Mouse (Mus musculus) c-Kit-positive CD71-negative TER-119-negative erythroid progenitor cells, embryonic 14.5 days (primary cell): ENCODE measurements at regions not wholly inside any gene's neighbourhood (a gene's known extent, or its start where the extent isn't known, plus 50 kb on each side); places are given as distances from the start of the nearest gene placed in this dataset.
"Not testable (repeated sequence)": the region's sequence is repeated elsewhere in the genome, so short reads cannot be mapped to it uniquely, and the experiment has no call there.

Experiments
- DNase-seq: peaks from one replicate; pipeline ENCODE4 v3.0.0-alpha.2; 2013; ENCODE audit warnings: low read depth

DNA sequence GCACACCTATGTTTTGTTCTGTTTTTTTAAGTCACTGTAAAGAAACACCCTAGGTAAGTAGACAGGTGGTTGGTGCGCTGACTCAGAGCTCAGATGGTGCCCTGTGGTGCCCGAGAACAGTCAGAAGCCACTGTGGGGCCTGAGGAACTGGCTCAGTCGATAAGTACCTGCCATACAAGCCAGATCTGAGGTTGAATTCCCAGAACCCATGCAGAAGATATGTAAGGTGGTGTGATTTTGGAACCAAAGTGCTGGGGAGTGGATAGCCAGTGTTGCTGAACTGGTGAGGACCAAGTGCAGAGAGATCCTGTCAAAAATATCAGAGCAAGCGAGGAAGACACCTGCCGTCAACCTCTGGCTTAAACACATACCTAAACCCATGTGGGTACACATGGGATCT lies 65.4 kb downstream of the Chst1 start:
- no peak for DNase-seq

DNA sequence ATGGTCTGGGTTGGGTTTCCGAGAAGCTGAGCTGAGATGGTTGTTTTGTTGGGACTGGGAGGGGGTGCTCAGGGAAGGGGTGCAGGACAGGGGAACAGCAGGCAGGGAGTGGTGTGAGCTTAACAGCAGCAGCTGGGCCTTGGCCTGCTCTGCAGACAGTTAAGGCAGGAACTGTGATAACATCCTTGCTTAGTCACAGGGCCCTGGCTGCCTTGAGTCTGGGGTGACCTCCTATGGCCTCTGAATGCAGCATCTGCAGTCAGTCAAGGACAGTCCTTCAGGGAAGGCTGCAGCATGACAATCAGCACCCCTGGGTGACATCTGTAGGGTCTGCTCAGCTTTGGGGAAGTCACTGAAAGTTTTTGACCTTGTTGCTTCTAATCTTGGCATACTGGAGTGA lies 67.7 kb downstream of the Chst1 start:
- no peak for DNase-seq

DNA sequence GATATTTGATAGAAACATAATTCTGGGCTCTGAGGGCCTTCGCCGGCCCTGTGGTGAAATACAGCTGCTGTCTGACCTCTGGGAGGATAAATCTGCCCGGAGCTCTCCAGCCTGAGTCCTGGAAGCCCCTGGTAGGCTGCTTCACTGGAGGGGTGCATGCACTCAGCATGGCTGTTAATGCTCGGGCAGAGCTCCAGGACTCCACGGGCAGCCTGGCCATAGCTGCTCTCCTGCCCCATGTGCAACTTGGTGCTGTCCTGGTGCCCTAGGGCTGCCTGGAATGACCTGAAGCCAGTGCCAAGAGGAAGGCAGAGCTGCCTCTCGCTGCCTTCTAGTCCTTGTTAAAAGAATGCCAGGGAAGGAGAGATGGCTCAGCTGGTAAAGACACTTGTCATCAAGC lies 68.2 kb downstream of the Chst1 start:
- DNase-seq, result no peak

DNA sequence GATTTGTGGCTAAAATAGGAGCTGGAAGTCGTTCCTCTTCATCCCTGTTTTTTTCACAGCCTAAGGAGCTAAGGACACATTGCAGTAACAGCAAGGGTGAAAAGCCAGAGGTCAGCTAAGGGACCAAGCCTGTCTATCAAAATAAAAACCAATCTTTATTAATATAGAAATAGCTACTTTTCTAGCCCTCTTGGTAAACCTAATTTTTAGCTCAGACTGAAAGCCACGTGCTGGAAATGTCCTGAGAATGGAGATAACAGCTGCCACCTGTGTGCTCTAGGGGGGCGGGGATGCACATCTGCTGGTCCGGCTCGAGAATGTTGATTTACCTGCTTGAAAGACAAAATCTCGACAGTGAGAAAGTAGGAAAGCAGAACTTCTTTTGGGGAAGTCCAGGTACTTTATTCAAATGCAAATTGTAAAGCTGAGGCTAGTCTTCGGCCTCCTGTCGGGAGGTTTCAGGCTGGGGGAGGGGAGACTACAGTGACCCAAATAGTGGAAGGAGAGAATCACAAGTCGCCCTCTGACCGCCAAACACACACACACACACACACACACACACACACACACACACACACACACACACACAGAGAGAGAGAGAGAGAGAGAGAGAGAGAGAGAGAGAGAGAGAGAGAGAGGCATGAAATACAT lies 70.0 kb downstream of the Chst1 start:
- not testable (repeated sequence) for DNase-seq

DNA sequence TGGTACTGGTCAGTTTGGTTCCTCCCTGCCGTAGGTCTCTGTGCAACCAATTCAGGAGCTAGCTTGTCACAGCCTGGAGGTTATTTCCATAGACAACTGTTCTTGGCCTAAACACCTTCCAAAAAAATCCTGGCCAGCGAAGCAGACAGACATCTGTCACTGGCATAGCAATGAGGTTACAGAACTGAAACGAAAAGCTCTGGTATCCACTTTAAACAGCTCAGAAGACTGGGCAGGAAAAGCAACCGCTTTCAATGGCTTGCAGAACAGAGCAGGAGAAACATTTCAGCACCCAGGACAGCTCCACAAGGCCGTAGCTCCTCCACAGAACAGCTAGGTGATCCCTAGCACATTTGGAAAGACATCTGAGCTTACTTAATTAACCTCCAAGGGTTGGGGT lies 72.1 kb downstream of the Chst1 start:
- DNase-seq, result peak; percentile 62

DNA sequence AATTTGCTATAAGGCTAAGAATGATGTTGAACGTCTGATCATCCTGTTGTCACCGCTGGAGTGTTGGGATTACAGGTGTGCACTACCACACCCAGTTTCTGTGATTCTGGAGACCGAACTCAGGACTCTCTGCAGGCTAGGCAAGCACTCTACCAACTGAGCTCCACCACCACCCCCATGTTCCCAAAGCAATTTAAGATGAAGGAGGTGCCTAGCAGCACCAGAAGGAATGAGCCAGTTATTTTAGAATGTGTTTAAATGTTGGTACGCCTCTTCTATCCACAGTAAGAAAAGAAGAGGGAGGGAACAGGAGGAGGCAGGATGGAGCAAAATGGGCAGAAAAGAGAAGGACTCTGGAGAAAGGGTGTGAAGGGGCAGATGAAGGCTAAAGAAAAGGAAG lies 72.6 kb downstream of the Chst1 start:
- DNase-seq, result no peak

DNA sequence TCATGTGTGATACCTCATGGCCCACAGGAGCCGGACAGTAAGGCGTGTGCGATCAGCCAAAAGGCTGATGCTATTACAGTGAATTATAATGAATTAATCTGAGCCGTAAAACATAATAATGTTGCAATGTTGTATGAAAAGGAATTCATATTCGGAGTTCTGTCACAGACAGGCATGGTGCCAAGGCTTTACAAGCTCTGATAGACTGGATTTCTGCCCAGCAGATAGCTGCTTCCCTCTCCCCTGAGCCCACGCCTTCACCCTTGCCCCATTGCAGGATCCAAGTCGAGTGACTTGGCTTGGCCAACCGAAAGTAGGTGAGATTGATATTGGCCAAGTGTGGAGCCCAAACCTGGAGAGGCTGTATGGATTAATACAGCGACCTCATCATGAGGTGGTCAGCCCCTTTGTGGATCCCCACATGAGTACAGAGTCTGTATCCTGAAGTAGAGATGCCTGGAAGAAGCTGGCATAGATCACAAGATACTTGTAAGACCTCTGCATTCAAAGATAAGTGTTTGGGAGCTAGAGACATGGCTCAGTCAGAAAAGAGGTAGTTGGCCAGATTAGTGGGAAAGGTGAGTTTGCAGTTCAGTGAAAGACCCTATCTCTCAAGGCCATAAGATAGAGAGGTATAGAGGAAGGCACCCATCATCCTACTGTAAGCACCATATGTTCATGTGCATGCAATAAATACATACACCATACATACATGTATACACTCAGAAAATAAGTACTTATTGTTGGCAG lies 73.7 kb downstream of the Chst1 start:
- no peak for DNase-seq

DNA sequence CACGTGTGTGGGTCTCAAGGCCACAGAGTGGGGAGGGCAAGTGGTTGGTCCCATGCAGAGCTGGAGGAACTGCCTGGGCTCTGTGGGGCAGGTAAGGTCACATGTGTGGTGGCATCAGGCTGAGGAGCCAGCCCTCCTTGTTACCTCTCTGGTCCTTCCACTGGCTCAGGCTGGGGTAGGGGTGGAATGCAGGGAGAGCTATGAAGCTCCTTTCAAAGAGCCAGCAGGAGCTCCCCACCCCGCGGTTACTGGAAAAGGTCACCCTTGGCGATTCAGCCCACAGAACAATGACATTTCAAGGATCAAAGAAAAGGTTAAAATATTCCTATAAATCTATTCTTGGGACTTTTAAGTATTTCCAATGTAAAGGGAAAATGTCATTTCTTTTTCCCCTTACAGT lies 74.4 kb downstream of the Chst1 start:
- DNase-seq, result no peak

DNA sequence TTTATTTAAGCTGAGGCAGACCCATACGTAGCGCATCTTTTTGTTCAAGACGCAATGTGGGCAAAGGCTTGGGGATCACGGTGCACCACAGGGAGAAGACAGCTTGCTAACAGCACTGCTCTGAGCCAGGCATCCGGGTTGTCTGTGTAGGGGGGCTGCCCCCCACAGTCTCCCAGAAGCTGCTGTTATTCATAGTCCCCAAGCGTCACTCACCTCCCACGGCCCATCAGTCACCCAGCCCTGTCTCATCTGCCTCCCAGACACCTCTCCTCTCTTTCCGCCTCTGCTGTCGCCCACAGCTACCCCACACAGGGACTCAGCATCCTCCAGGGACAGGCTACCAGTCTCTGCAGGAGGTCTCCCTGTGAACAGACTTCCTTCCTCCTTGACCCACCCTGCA lies 75.7 kb downstream of the Chst1 start:
- no peak for DNase-seq

DNA sequence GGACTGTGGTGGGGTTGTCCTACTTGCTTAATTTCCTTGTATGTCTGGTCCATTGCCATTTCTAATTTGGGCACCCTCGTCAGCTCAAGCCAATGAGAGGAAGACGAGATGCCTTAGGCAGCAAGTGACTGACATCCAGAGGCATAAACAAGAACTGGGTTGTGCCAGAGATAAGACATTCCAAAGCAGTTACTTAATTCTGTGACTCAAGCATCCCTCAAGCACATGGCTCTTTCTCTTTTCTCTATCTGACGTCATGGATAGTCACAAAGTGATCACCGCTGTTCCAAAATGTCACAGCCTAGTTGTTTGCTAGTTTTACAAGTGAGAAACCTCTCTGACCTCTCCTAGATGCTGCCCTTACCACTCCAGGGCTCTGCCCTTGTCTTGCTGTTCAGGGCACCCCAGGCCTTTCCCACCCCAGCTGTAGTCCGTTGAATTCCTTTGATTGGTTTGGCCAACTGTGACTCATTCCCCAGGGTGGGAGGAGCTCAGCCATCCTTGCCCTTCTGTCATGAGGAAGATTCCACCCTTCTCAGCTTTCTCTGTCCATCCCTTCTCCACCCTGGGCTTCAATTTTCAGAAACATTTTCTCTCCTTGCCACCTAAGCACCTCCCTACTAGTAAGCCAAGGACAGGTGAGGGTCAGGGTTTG lies 78.9 kb downstream of the Chst1 start:
- no peak for DNase-seq

DNA sequence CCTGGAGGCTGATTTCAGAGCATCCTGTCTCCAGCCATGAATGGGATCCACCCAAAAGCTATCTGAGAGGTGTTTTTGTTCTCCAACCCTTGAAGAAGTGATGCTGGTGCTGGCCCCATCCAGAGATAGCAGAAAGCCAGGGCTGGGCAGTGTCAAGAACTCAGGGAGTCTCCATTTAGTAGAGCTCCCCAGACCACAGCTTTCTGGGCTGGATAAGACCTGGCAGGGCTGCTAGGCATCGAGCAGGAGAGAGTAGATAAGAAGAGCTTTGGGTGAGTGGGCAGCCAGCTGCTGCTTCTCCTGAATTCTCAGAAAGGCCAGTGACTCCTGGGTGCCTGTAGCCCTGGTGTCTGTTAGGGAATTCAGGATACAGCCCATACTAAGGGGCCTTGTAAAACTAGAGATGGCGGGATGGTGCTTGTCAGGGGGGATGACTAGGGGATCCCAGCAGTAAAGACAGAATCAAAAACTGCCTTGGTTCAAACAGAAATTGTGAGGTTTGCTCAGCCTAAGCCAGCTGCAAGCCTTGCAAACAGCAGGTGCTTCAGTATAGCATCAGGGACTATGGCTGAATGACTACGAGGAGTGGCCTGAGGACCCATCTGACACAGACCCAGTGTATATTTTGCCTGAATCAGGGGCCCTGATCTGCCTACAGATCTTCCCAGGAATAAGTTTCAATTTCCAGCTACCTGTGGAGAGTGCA lies 79.6 kb downstream of the Chst1 start:
- DNase-seq, result no peak

DNA sequence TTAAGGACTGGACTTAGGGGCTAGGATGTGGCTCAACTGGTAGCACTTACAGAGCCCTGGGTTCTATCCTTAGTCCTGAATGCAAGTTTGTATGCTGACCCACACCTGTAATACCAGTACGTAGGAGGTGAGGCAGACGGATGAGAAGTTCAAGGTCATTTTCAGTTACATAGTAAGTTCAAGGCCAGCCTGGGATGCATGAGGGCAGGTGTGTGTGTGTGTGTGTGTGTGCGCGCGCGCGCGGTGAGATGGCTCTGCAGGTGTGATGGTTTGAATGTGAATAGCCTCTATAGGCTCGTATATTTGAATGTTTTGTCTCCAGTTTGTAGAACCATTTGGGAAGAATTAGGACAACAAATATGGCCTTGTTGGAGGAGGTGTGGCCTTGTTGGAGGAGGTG lies 82.7 kb downstream of the Chst1 start:
- DNase-seq, result no peak

DNA sequence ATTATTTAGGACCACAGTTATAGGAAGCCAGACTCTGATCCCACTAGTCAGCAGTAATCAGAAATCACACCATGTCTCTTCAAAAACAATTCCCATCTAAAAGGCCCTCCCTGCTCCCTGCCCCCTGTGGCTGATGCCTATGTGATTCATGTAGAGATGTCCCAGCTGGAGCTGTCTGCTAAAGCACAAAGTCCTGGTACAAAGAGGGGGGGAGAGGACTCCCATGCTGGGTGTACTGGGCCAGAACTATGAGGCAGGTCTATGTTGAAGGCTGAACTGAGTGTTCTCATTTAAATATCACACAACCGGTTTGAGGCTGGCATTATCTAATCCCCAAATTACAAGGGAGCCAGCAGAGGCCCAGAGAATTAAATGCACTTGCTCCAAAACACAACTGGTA lies 88.2 kb downstream of the Chst1 start:
- DNase-seq, result no peak

DNA sequence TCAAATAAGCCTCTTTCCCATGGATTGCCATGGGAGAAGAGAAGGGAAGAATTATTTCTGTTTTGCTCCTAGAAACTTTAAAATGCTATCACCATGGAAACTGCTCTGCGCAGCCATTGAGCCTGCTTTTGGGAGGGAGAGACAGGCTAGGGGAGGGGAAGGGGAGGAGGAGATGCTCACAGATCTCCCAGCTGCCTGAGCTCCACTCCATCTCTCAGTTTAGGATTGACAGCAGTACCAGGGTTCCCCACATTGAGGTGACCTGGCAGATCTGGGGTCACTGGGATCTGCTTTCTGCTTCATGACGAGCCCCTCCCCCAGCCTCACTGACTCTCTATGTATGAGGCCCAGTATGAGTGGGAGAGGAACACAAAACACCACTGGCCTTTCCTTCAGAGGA lies 89.7 kb downstream of the Chst1 start:
- no peak for DNase-seq

DNA sequence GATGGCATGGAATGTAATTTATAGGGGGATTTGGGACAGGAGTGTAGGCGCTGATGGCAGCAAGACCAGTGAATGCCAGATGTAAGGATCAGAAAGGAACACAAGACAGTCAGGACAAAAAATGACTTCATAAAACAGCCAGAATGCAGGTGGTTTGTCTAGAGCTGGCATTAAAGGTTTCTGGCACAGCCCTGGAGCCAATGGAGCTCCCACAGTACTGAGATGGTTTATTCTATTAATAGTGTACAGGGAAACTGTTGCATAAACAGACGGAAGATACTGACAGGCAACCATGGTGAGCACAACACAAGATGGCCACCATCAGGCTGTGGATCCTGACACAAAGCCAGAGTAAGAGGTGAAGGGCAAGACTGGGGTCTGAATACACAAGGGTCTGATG lies 90.8 kb downstream of the Chst1 start:
- no peak for DNase-seq

DNA sequence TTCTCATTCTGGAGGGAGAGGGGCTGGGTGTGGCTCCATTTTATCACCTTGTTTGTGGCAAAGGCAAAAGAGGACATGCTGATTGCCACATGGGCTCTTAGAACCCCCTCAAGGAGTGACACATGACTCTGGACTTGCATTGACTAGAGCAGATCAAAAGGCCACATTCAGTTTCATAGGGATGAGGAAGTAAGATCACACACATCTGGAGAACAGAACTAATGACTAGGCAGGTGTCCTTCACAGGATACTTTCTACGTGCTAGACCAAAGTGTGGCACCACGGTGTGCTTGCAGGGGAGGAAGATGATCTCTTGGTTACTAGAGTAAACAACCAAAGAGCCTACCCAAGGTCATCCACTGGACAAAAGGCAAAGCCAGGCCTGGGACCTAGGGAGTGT lies 91.9 kb downstream of the Chst1 start:
- no peak for DNase-seq

DNA sequence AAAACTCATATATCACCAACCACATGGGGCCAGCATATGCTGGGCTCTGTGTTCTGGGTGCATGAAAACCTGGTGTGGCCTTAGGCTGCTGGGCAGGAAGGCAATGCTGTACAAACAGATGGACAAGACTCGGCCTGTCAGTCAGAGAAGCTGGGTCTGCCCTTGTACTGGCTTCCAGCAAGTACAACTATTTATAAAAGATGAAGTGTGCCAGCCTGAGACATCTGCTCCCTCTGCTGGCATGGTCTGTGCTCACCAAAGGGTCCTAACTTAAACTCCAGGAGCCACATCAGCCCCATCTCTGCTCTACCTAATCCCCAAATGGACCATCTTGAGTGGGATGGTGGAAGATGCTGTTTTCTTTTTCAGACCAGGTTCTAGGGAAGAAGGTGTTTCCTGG lies 93.1 kb downstream of the Chst1 start:
- DNase-seq, result no peak

DNA sequence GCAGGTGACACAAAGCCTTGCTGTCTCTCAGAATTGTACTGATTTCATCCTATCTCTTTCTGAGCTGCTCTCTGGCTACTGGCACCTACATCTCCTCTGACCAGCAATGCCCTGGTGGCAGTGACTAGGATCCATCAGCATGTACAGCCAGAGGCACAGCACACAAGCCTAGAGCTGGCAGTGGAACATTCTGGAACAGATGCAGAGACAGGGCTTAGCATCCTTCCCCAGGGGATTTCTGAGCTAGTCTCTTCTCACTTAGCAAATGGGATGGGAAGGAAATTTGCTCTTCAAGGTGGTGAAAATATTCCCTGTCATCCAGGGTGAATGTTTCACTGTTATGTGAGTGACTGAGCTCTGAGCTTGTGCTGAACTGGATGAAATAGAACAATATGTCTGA lies 93.5 kb downstream of the Chst1 start:
- no peak for DNase-seq

DNA sequence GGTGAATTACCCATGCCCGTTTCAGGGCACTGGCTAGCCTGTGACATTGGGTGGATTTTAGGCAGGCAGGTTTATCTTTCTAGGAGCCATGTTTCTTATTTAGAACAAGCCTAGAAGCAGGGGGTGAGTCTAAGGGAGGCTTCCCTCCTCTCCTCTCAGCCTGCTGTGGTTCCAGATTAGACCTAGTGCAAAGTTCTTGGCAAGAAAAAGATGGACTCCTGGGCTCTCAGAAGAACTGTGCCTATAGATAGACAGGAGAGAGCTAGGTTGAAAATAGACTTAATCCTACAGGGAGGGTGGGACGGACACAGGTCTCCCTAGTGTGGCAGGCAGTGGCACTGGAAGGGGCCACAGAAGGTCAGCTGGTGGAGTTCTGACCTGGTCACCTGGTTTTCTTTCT lies 95.3 kb downstream of the Chst1 start:
- DNase-seq, result no peak

DNA sequence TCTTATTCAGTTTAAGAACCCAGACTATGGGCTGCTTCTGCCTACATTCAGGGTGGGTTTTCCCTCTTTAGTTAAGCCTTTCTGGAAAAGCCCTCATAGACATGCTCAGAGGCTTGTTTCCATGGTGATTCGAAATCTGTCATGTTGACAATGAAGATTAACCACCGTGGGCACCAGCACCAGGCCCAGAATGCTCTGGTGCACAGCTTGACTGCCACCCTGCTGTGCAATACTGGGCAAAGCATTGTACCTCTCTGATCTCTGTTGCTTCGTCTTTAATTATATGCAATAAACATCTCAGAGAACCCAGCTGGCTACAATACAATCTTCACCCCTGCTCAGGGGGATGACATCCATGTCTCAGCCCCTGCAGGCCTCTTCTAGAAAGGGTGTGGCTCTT lies 96.4 kb downstream of the Chst1 start:
- no peak for DNase-seq

DNA sequence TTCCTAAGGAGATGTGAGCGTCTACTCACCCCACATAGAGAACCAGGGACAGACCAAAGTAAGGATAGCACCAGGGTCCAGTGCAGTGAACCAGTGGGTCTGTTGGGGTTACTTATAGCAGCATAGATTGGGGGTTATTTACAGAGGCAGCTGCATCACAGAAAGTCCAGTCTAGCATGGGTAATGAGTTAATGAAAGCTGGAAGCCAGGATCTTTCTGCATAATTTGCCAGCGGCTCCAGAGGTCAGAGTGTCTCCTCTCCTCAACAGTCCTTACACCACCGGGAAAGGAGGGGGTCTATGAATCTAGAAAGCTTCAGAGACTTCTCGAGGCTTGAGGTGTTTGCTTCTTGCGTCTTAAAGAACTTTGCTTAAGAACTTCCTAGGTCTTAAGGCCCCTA lies 98.2 kb downstream of the Chst1 start:
- no peak for DNase-seq

DNA sequence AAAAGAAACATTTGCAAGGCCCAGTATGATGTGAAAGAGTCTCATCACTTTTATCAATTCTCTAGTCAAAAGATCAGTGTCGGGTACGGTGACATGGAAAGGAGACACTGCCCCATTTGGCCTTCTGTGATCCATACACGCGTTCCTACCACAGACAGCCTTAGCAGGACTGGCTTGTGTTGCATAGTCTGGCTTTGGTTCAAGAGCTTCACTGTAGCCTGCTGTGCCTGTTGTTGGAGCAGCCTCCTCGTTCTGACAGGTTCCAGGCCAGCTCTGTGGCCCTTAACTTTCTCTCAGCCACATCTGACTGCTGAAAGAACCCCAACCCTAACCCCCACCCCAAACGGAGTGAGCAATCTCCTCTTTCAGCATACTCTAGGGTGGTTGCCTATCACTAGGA lies 99.9 kb downstream of the Chst1 start:
- no peak for DNase-seq

DNA sequence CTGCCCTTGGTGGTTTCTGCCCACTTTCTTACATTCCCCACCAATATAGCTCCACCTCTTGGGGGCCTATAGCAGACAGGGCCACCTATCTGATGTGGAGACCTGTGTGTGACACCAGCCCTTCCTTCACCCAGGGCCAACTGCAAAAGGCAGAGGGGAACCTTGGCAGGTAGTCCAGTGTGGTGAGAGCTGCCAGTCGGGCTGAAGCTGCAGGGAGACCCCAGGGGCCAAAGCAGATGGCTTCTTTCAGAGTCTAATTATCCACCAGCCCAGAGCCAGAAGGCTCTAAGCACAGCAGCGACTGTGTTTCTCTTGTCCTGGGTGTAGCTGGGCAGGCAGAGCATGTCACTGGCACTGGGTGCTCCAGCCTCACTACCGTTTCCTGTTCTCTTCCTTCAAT lies 104.5 kb downstream of the Chst1 start:
- DNase-seq, result no peak
